Mouse (Mus musculus) G1E (cell line): ENCODE measurements around the gene Fcor. TPM values are rescaled to one million over a fixed set of nuclear protein-coding genes. Genes with fewer than 3 reads are reported as not detected.

Experiments used
- ATAC-seq: 2 replicates; pipeline ENCODE4 v1.8.0; 2016; ENCODE audit warnings: mild to moderate bottlenecking; ENCODE audit not compliant: insufficient number of reproducible peaks, poor library complexity, low FRiP score, severe bottlenecking; ENCODE audit errors: extremely low read depth
- DNase-seq: peaks from one replicate; pipeline ENCODE4 v3.0.0; 2012; ENCODE audit warnings: low spot score
- H3K27me3 ChIP-seq: 2 replicates; pipeline ENCODE4 v1.6.1; 2012; ENCODE audit warnings: mild to moderate bottlenecking, low read length, inconsistent platforms; ENCODE audit not compliant: insufficient read depth
- H3K36me3 ChIP-seq: replicated peaks from 2 replicates; pipeline ENCODE3; 2012; ENCODE audit warnings: mild to moderate bottlenecking, inconsistent platforms
- H3K4me1 ChIP-seq: 2 replicates; pipeline ENCODE4 v1.6.1; 2012; ENCODE audit warnings: low read depth, low read length, inconsistent platforms, mixed read lengths; ENCODE audit not compliant: insufficient read depth
- H3K4me3 ChIP-seq: 2 replicates; pipeline ENCODE4 v1.5.1; 2012; ENCODE audit warnings: low read depth, mild to moderate bottlenecking, inconsistent platforms, low read length, moderate library complexity, mixed read lengths
- H3K9me3 ChIP-seq: replicated peaks from 2 replicates; pipeline ENCODE4 v1.6.1; 2012; ENCODE audit warnings: inconsistent platforms
- CTCF ChIP-seq: IDR thresholded peaks from 2 replicates; pipeline ENCODE4 v1.5.1; 2012; ENCODE audit warnings: low read depth, low read length, inconsistent platforms, mixed read lengths
- GATA1 ChIP-seq: IDR thresholded peaks from 2 replicates; pipeline ENCODE4 v1.6.1; 2012; ENCODE audit warnings: borderline replicate concordance, low read length, inconsistent platforms, mixed read lengths
- GATA2 ChIP-seq: IDR thresholded peaks from 2 replicates; pipeline ENCODE4 v1.6.1; 2012; ENCODE audit warnings: low read depth, low read length, inconsistent platforms, borderline replicate concordance
- POLR2AphosphoS5 ChIP-seq: IDR thresholded peaks from 2 replicates; pipeline ENCODE4 v1.6.1; 2012; ENCODE audit warnings: low read depth, low read length, inconsistent platforms; ENCODE audit not compliant: insufficient replicate concordance
- TAL1 ChIP-seq: conservative IDR thresholded peaks from 2 replicates; pipeline ENCODE4 v1.6.1; 2012; ENCODE audit warnings: low read depth, low read length, inconsistent platforms, mixed read lengths
- polyA plus RNA-seq: library from polyadenylated mRNA; stranded (reverse); fragments of >175 nt; gene quantifications from 2 replicates; pipeline ENCODE4 v1.2.3, GENCODE M21; 2012
- total RNA-seq, 2 experiments: library from RNA; stranded (forward) in 1 of 2; stranded (reverse) in 1 of 2; fragments of 200-1000 nt in 1 of 2; fragments of >200 nt in 1 of 2; fragmentation: Nextera tagmentation in 1 of 2; gene quantifications; 2 replicates each; pipeline ENCODE4 v1.2.3; 2014 to 2017

Gene Fcor
- total and polyA plus RNA-seq, 3 experiments: not detected

GRCm38 (mm10) chr8:3664405-3664804 lies 7.8 kb downstream of the Fcor start:
- Histone ChIP-seq H3K4me3 (no peak overlapping the region), H3K4me1 (no peaks in the 10 kb centered on the region), H3K36me3 (no peaks in the 10 kb centered on the region), H3K27me3 (peaks cover 36% of the 10 kb centered on the region), H3K9me3 (no peaks in the 10 kb centered on the region)
- no peak for TF ChIP-seq GATA2
- no peak for TF ChIP-seq POLR2AphosphoS5
- ATAC-seq (no peak), DNase-seq (no peak)

GRCm38 (mm10) chr8:3660889-3661288 lies 11.3 kb downstream of the Fcor start:
- TF ChIP-seq TAL1 (no peak), GATA2 (no peak), GATA1 (no peak), CTCF (no peak), POLR2AphosphoS5 (no peak)
- ATAC-seq: no peak
- H3K4me1 ChIP-seq: no peaks in the 10 kb centered on the region

DNA sequence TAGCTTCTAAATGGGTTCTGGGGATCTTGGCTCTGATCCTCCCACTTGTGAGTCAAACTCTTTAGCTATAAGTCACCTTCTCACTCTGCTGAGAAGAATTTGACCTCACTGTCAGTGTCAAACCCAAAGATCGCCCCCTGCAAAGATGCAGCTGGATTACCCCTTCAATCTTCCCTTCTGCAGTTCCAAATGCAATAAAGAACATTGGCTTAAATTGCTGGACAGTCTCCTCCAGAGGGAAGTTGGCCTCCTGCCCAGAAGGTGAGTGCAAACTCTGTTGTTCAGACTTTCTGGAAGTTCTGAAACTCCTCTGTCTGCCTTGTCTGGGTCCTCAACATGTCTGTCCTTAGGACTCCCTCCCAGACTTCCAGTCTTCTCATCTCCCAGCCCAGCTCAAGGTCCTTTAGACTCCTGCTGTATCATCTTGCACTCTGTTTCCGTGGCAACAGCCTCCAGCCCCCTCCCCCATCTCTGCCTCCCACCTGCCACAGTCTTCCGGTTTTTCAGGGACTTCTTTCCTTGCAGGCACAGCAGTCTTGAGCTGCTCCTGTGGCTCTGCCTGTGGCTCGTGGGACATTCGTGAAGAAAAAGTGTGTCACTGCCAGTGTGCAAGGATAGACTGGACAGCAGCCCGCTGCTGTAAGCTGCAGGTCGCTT lies 15.3 kb downstream of the Fcor start:
- no peaks in the 10 kb centered on the region for H3K36me3 ChIP-seq
- H3K4me3 ChIP-seq: no peak overlapping the region
- no peak for ATAC-seq
- no peak for TF ChIP-seq GATA1
- no peak for TF ChIP-seq GATA2
- no peak for TF ChIP-seq CTCF
- TF ChIP-seq TAL1: no peak
- TF ChIP-seq POLR2AphosphoS5: no peak
- no peaks in the 10 kb centered on the region for H3K4me1 ChIP-seq
- peaks cover 43% of the 10 kb centered on the region for H3K27me3 ChIP-seq
- no peaks in the 10 kb centered on the region for H3K9me3 ChIP-seq
- DNase-seq: no peak

More at GRCm38 (mm10) chr8:3660889-3661288, 11.3 kb downstream of the Fcor start:
- Histone ChIP-seq H3K9me3 (no peaks in the 10 kb centered on the region), H3K4me3 (no peak overlapping the region), H3K36me3 (no peaks in the 10 kb centered on the region), H3K27me3 (peaks cover 48% of the 10 kb centered on the region)
- no peak for DNase-seq

- Histone ChIP-seq H3K27me3 (peaks cover 45% of the 10 kb centered on the region), H3K4me3 (no peak within 1 kb of the TSS), H3K36me3 (no peaks in the 10 kb centered on the region), H3K9me3 (no peaks in the 10 kb centered on the region), H3K4me1 (no peaks in the 10 kb centered on the region)
- no peak for TF ChIP-seq CTCF
- no peak for TF ChIP-seq POLR2AphosphoS5
- TF ChIP-seq TAL1: no peak
- no peak for TF ChIP-seq GATA1
- no peak for TF ChIP-seq GATA2
- ATAC-seq (no peak), DNase-seq (no peak)
Observed at GRCm38 (mm10) chr8:3655526-3655925, 16.6 kb downstream of the Fcor start, which contains the start of gene Retn. TSS of gene Retn (plus strand) at chr8:3655770.

GRCm38 (mm10) chr8:3654726-3655508 lies 17.2 kb downstream of the Fcor start:
- no peak for DNase-seq
- TF ChIP-seq CTCF (no peak), GATA1 (no peak), POLR2AphosphoS5 (no peak), TAL1 (no peak)
- Histone ChIP-seq H3K4me3 (no peak overlapping the region), H3K9me3 (no peaks in the 10 kb centered on the region), H3K36me3 (no peaks in the 10 kb centered on the region), H3K27me3 (peaks cover 51% of the 10 kb centered on the region), H3K4me1 (no peaks in the 10 kb centered on the region)
- ATAC-seq: no peak

- DNase-seq: no peak
- Histone ChIP-seq H3K4me1 (peaks cover 2% of the 10 kb centered on the region; the same call in 1 of the 2 replicates), H3K36me3 (no peaks in the 10 kb centered on the region), H3K27me3 (peaks cover 51% of the 10 kb centered on the region), H3K4me3 (no peak overlapping the region), H3K9me3 (no peaks in the 10 kb centered on the region)
- no peak for TF ChIP-seq GATA2
- no peak for TF ChIP-seq CTCF
- TF ChIP-seq GATA1: no peak
- ATAC-seq: no peak
Observed at GRCm38 (mm10) chr8:3652845-3653244, 19.3 kb downstream of the Fcor start.
